Mouse (Mus musculus) limb, embryonic 10.5 days (tissue): ENCODE measurements at regions not wholly inside any gene's neighbourhood (a gene's known extent, or its start where the extent isn't known, plus 50 kb on each side); places are given as distances from the start of the nearest gene placed in this dataset.

ENCODE experiments used
- DNase-seq: peaks from one replicate; pipeline ENCODE4 v3.0.0-alpha.2; 2017; ENCODE audit warnings: low spot score
- H3K27ac ChIP-seq: fragments of 300-500 bp; sonication (generic); 2 replicates; pipeline ENCODE4 v1.5.1; 2016; ENCODE audit warnings: mild to moderate bottlenecking
- H3K27me3 ChIP-seq: fragments of 300-500 bp; sonication (generic); 2 replicates; pipeline ENCODE4 v1.6.1; 2016; ENCODE audit warnings: low read depth, mild to moderate bottlenecking; ENCODE audit not compliant: poor library complexity, severe bottlenecking
- H3K36me3 ChIP-seq: fragments of 300-500 bp; sonication (generic); 2 replicates; pipeline ENCODE4 v1.6.1; 2016; ENCODE audit warnings: mild to moderate bottlenecking, moderate library complexity
- H3K4me1 ChIP-seq: fragments of 300-500 bp; sonication (generic); 2 replicates; pipeline ENCODE4 v1.6.1; 2016
- H3K4me3 ChIP-seq: fragments of 300-500 bp; sonication (generic); 2 replicates; pipeline ENCODE4 v1.5.1; 2016; ENCODE audit warnings: mild to moderate bottlenecking, moderate library complexity
- H3K9me3 ChIP-seq: fragments of 300-500 bp; sonication (generic); replicated peaks from 2 replicates; pipeline ENCODE4 v1.6.1; 2016; ENCODE audit warnings: mild to moderate bottlenecking
- WGBS: fragments of 180-500 bp; shearing (Covaris S2); methylation state at CpG from one replicate; pipeline ENCODE4 v1.1.7; 2016; 5-methylcytosine and 5-hydroxymethylcytosine counted together

DNA sequence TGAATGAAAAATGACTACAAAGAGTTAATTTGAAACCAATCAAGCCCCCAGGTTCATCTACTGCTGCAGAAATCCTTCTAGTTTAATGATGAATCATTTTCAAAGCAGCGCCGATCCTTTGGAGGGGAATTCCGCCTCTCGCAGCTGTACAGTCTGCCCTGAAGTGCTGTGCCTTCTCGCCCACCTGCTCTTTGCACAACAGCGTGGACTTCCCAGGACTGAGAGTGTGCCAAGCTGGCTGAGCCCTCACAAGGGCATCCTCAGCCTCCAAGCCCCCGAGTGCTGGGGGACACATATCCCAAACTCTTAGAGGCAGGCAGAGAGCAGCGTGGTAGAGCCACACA lies 186.7 kb upstream of the Lef1 start:
- H3K27me3 ChIP-seq = peaks cover 13% of the 10 kb centered on the region; the same call in 1 of the 2 replicates
- peak; percentile 49 for DNase-seq
- H3K27ac ChIP-seq = peak overlapping the region; percentile 47
- H3K36me3 ChIP-seq = no peaks in the 10 kb centered on the region
- H3K4me1 ChIP-seq = peaks cover 20% of the 10 kb centered on the region
- H3K4me3 ChIP-seq = peak overlapping the region; percentile 42
- no peaks in the 10 kb centered on the region for H3K9me3 ChIP-seq
- WGBS = 32% methylated on average over 8 of the region's 8 CpGs

DNA sequence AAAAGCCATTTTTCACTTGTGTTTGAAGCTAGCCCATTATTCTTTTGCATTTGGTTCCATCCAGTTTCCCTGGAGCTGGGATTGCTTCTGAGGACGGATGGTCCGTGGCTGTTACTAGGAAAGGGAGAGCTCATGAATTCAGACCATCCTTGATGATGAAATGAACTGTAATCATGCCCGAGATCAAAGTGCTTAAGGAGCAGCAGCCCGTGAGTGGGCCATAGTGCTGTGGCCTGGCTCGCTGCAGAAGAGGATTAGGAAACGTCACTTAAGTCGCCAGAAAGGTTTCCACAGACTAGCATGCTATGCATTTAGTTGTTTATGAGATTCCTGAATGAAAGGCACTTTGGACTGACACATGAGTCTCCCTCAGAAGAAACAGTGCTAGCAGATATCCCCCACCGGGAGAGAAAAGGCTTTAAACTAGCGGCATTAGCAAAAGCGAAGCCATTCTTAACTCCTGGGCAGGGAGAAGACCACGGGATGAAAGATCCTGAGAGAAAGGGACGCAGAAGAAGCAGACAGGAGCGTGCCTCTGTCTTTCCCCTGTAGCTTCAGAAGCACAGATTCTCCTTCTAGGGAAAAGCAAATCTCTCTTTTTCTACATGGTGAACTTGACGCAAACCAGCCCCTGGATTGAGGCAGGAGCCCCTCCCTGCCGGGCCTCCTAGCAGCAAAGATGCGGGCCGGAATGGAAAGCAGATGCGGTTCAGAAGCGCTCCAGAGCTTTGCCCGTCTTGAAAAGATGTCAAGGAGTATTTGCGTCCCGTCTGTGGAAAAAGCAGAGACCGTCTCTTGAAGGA lies 187.3 kb upstream of the Lef1 start:
- Histone ChIP-seq H3K4me3 (peak overlapping the region; percentile 42), H3K27ac (peak overlapping the region; percentile 47), H3K4me1 (peaks cover 20% of the 10 kb centered on the region), H3K36me3 (no peaks in the 10 kb centered on the region), H3K9me3 (no peaks in the 10 kb centered on the region), H3K27me3 (peaks cover 13% of the 10 kb centered on the region; the same call in 1 of the 2 replicates)
- WGBS = 12% methylated on average over 23 of the region's 23 CpGs
- DNase-seq = peak; percentile 60

DNA sequence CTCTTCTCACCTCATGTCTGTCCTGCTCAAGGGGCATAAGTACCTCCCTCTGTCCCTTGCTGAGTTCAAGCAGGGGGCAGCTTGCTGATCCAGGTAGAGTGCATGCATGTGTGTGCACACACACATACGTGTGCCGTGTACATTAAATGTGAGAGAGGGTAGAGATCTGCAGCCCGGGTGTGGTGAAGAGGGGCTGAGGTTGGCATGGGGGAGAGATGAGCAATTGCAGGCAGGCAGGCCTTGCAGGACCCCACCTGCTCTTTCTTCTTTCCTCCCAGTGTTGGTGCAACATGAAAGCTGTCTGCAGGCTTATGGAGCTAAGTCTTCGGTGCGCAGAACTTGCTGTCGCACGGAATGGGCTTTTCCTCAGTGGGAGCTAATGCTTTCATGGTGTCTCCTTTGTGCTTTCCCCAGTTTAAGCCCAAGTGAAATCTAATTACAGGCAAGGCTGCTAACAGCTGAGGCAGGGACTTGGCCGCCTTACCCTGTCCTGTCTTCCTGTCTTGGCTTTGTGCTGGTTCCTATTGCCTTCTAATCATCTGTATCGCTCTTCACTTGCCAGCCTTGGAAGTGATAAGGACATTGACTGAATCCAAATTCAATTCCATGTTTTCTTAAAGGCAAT lies 188.5 kb upstream of the Lef1 start:
- Histone ChIP-seq H3K4me3 (no peak overlapping the region), H3K4me1 (peaks cover 20% of the 10 kb centered on the region), H3K9me3 (no peaks in the 10 kb centered on the region), H3K36me3 (no peaks in the 10 kb centered on the region), H3K27me3 (peaks cover 13% of the 10 kb centered on the region; the same call in 1 of the 2 replicates), H3K27ac (no peak overlapping the region)
- 88% methylated on average over 9 of the region's 9 CpGs for WGBS
- no peak for DNase-seq

DNA sequence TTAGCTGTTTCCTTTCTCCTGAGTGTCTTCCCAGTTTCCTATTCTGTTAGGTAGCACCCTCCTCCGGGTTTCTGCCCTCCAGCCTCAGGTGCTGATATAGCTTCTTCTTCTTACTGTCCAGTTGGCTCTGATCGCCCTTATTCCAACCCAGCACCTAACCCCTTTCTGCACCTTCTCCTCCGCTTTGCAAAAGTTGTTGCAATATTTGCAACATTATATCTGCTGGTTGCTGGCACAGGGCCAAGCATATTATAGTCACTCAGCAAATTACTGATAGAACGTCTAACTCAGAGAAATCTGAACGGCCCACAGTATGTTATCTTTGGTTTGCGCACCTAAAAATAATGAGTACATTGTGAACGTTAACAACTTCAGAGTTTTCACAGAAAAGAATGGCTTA lies 183.6 kb upstream of the Rpl34 start:
- Histone ChIP-seq H3K27me3 (no peaks in the 10 kb centered on the region), H3K27ac (no peak overlapping the region), H3K36me3 (no peaks in the 10 kb centered on the region), H3K4me3 (no peak overlapping the region), H3K9me3 (no peaks in the 10 kb centered on the region), H3K4me1 (no peaks in the 10 kb centered on the region)
- DNase-seq = no peak
- 90% methylated on average over 7 of the region's 7 CpGs for WGBS

DNA sequence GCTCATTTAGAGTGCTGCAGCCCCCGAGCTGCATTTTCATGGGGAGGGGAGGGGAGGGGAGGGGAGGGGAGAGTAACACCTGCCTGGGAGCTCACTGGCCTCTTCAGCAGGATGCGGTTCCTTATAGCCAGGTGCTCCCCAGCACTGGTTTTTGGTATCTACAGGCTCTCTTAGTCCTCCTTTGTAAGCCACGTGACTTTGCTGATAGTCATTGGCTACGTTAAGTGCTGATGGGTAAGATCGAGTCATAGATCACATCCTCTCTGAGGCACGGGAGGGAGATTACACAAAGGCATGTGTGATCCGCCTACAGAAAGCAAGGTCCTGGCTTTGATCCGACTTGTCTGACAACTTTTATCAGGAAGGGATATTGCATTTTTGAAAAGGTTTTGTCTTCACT lies 174.9 kb upstream of the Rpl34 start:
- H3K36me3 ChIP-seq = no peaks in the 10 kb centered on the region

DNA sequence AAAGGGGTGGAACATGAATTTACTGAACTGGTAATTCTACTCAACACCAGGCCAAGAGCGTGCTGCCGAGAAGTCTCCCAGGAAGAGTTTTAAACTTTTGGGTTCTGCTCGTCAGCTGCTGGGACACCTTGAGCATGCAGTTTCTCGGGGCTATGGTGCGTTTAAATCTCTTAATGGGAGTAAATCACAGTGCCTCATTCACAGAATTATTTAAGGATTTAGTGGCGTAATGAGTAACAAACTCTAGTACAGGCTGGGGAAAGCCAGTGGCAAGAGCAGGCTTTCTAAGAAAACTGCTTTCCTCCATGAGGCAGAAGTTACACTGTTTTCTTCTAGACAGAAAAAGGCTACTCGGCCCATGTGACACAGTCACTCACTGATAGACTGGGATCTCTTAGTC lies 173.1 kb upstream of the Rpl34 start:
- DNase-seq = no peak
- WGBS = 82% methylated on average over 7 of the region's 7 CpGs
- no peak overlapping the region for H3K4me3 ChIP-seq
- no peak overlapping the region for H3K27ac ChIP-seq
- no peaks in the 10 kb centered on the region for H3K36me3 ChIP-seq
- H3K4me1 ChIP-seq = peaks cover 32% of the 10 kb centered on the region
- peaks cover 7% of the 10 kb centered on the region; the same call in 1 of the 2 replicates for H3K27me3 ChIP-seq
- H3K9me3 ChIP-seq = no peaks in the 10 kb centered on the region

More for the DNA sequence above, 174.9 kb upstream of the Rpl34 start:
- WGBS = 63% methylated on average over 7 of the region's 8 CpGs
- Histone ChIP-seq H3K4me1 (peaks cover 29% of the 10 kb centered on the region), H3K9me3 (no peaks in the 10 kb centered on the region), H3K27me3 (peaks cover 7% of the 10 kb centered on the region; the same call in 1 of the 2 replicates), H3K4me3 (no peak overlapping the region), H3K27ac (no peak overlapping the region)
- no peak for DNase-seq

DNA sequence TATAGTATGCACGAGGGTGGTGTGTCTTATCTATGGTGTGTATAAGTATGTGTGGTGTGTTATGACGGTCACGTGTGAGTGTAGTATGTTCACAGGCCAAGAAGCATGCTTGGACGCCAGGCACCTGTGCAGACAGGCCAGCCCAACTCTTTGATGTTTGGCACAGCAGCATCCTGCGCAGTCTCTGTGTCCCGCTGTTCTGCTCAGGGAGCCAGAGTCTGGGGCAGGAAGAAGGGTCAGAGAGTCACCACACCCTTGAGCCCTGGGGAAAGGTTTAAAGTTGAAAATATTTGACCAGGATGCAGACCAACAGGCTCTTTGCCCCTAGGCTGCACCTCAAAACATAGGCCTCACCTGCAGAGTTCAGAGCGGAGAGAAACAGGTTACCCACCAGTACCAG lies 172.2 kb upstream of the Rpl34 start:
- DNase-seq = no peak
- Histone ChIP-seq H3K27me3 (peaks cover 7% of the 10 kb centered on the region; the same call in 1 of the 2 replicates), H3K4me1 (peaks cover 32% of the 10 kb centered on the region), H3K36me3 (no peaks in the 10 kb centered on the region), H3K9me3 (no peaks in the 10 kb centered on the region), H3K4me3 (no peak overlapping the region), H3K27ac (no peak overlapping the region)
- WGBS = 87% methylated on average over 7 of the region's 7 CpGs

DNA sequence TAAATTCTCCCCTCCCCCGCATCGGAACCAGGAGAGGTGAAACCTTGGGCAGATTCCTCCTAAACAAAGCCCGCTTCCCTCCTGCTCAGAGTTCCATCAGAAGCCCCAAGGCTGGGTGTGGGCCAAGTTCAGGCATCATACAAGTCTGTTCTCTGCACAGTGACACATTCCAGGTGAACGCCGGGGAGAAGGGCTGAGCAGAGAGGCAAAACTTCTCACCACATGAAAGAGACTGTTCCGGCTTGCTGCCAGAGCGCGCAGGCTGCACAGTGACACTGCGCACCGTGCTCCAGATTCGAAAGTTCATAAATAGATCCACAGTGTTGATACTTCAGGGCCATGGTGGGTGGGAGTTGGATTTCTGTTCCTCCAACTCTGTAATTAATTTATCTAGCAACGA lies 171.1 kb upstream of the Rpl34 start:
- Histone ChIP-seq H3K27me3 (peaks cover 7% of the 10 kb centered on the region; the same call in 1 of the 2 replicates), H3K4me1 (peaks cover 32% of the 10 kb centered on the region), H3K4me3 (no peak overlapping the region), H3K9me3 (no peaks in the 10 kb centered on the region), H3K36me3 (no peaks in the 10 kb centered on the region), H3K27ac (0 out of 2 replicates have a peak overlapping the region, but pooled peaks have one; percentile 57)
- WGBS = 87% methylated on average over 12 of the region's 12 CpGs
- no peak for DNase-seq

DNA sequence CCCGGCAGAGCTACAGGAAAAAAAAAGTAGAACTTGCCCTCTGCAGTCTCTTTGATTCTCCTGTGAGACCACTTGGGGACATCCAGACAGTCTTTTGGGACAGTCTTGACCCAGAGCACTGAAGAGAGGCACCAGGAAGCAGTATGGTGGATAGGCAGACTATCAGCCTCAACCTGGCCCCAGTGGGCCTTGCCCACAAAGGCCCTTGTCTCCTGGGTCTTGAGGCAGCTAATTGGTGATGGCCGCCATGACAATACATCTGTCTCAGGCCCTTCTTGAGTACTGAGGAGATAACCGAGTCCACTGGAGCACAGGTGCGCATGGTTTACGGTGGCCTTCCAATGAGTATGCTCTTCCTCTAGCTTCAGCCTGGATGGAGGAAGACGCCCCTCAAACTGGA lies 170.6 kb upstream of the Rpl34 start:
- peaks cover 7% of the 10 kb centered on the region; the same call in 1 of the 2 replicates for H3K27me3 ChIP-seq
- H3K36me3 ChIP-seq = no peaks in the 10 kb centered on the region
- no peak overlapping the region for H3K4me3 ChIP-seq
- DNase-seq = no peak
- no peaks in the 10 kb centered on the region for H3K9me3 ChIP-seq
- H3K27ac ChIP-seq = no peak overlapping the region
- peaks cover 32% of the 10 kb centered on the region for H3K4me1 ChIP-seq
- WGBS = 77% methylated on average over 6 of the region's 6 CpGs

DNA sequence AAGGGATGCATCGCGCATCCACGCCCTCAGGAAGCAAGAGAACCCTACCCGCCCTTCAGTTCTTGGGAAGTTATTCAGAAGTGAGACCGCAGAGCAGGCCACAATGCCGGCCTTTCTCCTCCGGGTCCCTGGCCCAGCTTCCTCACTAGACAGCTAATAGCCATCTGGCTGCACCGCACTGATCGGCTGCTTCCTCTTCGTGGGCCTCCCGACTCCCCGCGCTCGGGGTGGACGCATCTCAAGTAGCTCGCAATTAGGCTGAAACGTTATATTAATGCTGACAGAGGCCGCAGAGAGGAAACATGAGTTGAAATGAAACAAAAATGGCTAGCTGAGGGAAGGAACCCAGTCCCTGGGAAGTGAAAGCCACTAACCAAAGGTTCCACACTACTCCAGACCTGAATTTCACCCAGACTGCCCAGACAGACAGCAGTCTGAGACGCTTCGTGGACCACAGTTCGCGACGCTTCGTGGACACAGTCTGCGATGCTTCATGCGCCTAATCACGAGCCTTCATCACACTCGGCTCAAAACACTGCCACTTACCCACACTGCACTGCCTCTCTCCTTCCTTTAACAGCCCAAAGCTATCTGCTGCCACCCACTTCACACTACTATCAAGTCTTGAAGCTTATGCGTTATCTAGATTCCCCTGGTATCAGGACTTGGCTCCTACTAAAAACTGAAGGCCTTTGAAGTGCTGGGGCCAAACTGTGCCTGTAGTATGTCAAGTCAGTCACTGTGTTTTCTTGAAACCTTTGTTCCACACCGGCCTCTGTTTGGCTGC lies 170.0 kb upstream of the Rpl34 start:
- DNase-seq = peak; percentile 49
- H3K27ac ChIP-seq = peak overlapping the region; percentile 44; the same call in 1 of the 2 replicates

DNA sequence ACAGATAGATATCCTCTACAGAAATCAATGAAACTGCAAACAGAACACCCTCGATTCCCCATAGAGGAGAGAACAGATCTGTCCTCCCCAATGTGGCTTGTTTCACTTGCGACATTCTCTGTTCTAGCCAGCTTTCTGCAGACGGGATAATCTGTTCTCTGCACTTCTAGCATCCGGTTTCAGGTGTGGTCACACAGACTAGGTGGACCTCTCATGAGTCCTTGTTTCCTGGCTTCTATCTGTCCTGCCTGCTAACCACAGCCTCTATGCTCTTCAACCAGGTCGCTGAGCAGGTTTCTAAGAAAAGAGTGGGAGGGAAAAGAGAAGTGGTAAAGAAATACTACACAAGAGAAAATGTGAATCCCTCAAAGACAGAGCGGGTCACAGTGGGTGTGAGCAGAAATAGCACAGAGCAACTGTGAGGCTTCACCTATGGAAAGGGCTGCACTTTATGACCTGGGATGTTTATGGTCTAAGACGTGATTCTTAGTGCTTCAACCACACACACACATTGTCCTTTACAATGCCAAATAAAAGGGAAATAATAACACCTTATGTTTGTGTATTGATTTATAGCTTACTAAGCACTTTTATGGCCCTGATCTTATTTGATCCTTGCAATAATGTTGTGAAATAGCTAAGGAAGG lies 164.1 kb upstream of the Rpl34 start:
- H3K27ac ChIP-seq = no peak overlapping the region
- H3K36me3 ChIP-seq = no peaks in the 10 kb centered on the region
- H3K4me1 ChIP-seq = no peaks in the 10 kb centered on the region
- 65% methylated on average over 7 of the region's 7 CpGs for WGBS
- no peak for DNase-seq
- H3K9me3 ChIP-seq = no peaks in the 10 kb centered on the region; the same call in 1 of the 2 replicates
- H3K4me3 ChIP-seq = no peak overlapping the region
- H3K27me3 ChIP-seq = no peaks in the 10 kb centered on the region

More for the DNA sequence above, 170.0 kb upstream of the Rpl34 start:
- 85% methylated on average over 30 of the region's 30 CpGs for WGBS
- peaks cover 7% of the 10 kb centered on the region; the same call in 1 of the 2 replicates for H3K27me3 ChIP-seq
- H3K4me1 ChIP-seq = peaks cover 32% of the 10 kb centered on the region
- H3K4me3 ChIP-seq = no peak overlapping the region
- no peaks in the 10 kb centered on the region; the same call in 1 of the 2 replicates for H3K9me3 ChIP-seq
- H3K36me3 ChIP-seq = no peaks in the 10 kb centered on the region

DNA sequence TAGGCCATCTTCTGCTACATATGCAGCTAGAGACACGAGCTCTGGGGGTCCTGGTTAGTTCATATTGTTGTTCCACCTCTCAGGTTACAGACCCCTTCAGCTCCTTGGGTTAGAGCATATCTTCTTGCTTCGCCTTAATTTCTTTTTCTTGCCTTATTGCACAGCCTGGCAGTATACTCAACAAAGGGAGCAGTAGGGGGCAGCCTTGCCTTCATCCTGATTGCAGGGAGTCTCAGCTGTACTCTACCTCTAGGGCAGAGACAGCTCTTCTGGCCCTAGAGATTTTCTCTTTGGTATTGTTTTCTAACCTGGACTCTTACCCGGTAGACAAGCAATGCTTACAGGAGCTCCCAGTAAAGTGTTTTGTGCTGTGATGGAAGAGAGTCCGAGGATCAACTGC lies 161.1 kb upstream of the Rpl34 start:
- H3K4me1 ChIP-seq = peaks cover 4% of the 10 kb centered on the region
- WGBS = 88% methylated on average over 4 of the region's 4 CpGs
- H3K9me3 ChIP-seq = no peaks in the 10 kb centered on the region; the same call in 1 of the 2 replicates
- no peak for DNase-seq
- H3K4me3 ChIP-seq = no peak overlapping the region
- no peak overlapping the region for H3K27ac ChIP-seq
- no peaks in the 10 kb centered on the region for H3K36me3 ChIP-seq
- H3K27me3 ChIP-seq = no peaks in the 10 kb centered on the region
